Mouse (Mus musculus): ENCODE results near the gene Styk1.

DNA sequence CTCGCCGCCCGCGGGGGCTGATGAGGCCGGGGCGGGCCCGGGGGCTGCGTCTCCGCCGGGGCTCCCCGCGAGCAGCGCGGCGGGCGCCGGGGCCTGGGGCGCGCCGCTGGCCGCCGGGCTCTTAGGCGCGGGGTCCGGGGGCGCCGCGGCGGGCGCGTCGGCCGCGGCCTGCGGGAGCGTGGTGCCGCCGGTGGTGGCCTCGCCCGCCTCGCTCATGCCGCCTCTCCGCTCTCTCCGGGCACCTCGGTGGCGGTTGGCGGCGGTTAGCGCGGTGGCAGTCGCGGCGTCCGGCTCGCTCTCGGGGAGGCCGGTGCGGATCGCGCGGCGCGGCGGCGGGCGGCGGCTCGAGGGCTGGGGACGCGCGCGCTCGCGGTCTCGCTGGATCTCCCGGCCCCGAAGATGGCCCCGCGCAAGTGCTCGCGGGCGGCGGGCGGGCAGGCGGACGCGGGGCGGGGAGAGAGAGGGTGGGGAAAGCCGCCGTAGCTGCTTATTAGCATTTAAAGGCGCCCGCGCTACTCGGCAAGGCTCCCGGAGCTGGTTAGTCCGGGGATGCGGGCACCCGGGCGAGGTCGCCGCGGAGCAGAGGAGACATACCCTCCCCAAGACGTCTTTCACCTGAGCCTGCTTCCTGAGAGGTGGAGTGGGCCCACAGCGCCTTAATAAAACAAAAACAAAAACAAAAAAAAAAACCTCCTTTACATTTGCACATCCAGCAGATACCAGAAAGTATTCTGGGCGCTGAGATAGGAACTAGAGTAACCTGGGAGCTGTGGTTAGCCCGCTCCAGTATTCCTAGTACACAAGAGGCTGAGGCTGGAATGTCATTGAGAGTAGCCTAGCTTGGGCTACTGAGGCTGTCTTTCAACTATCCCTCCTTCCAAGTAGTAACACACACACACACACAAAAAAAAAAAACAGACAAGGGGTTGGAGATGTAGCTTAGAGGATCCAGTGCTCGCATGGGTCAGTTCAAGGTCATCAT, 34.9 kb upstream of the Styk1 start, which contains the start of gene Ybx3:
- TF ChIP-seq POLR2A (IDR thresholded peaks at IDR 0.05; ENCODE audit: borderline replicate concordance, extremely low read depth, insufficient read depth, insufficient read length, poor library complexity, severe bottlenecking), result peak; percentile 44; the same call in 1 of the 2 replicates
- TF ChIP-seq CTCF (IDR thresholded peaks at IDR 0.05; ENCODE audit: borderline replicate concordance, extremely low read depth, insufficient read depth, insufficient read length), result no peak

Data from brain, embryonic 14.5 days (tissue).